Mouse (Mus musculus): Measurements from ENCODE around the gene Gng7. TPM values are rescaled to one million over a fixed set of nuclear protein-coding genes. Genes with fewer than 3 reads are reported as not detected.

Gene Gng7
- polyA plus RNA-seq, 1 experiment from 2014 or later: 8.0 TPM

DNA sequence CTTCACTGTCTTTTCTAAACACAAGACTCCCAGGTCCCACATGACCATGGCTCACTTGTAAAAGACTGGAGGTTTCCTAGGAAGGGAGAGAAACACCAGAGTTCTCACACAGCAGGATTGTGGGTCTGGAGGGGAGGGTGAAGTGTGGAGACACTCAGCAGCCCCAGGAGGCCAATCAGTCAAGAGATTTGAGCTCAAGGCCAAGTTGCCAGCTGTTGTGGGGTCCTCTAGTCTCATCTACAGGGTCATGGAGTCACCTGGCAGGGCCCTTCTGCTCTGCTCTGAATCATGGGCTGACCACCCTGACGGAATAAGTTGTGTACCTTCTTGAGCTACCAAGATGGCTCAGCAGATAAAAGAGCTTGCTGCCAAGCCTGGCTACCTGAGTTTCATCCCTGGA lies 41.0 kb downstream of the Gng7 start:
- WGBS: 86% methylated on average over 1 of the region's 1 CpGs
- Histone ChIP-seq H3K9ac (ENCODE audit: low read length) (no peak overlapping the region), H3K9me3 (ENCODE audit: control insufficient read depth, low read length) (no peaks in the 10 kb centered on the region), H3K36me3 (ENCODE audit: control insufficient read depth, insufficient read depth, low read length) (no peaks in the 10 kb centered on the region), H3K27me3 (ENCODE audit: control insufficient read depth, insufficient read depth, low read length) (no peaks in the 10 kb centered on the region), H3K27ac (ENCODE audit: low read depth, low read length) (no peak overlapping the region), H3K4me1 (replicated peaks; ENCODE audit: control insufficient read depth, insufficient read depth, low read length) (no peaks in the 10 kb centered on the region), H3K4me2 (ENCODE audit: low read depth, low read length, severe bottlenecking) (no peak overlapping the region), H3K4me3 (ENCODE audit: low read depth, low read length) (no peak overlapping the region)
- DNase-seq (ENCODE audit: low spot score) (no peak), ATAC-seq (replicated peaks; ENCODE audit: low FRiP score) (no peak)

DNA sequence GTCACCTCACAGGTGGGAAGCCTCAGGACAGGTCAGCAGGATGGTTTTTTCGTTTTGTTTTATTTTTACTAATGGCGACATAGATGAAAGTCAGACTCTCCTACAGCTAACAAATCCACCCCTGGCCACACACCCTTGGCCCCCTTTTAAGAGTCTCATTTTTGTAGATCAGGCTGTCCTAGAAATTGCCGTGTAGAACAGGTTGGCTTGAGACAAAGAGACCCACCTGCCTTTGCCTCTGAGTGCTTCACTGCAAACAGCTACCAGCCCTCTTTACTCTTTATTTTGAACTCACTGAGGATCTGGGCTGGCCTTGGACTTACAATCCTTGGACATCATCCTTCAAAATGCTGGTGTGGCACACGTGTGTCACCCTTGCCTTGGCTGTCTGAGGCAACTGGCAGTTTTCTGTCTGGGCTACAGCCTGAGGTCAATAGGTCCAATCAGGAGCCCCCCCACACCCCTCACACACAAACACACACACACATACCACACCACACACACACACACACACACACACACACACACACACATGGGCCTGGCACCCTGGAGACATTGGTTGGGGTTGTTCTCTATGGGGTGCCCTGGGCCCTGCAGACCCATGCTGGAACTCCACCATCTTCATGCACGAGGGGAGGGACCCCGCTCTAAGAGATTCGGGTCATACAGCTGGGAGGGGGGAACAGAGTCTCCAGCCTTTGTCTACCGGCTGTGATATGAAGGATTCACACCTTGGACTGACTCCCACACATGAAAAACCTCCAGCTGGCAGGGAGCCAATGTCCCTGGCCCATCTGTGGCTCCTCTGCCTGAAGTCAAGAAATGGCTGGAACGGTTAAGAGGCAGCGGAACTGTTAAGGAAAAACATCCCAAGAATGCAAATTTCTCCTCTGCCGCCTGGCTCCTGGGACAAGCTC lies 42.4 kb downstream of the Gng7 start:
- no peaks in the 10 kb centered on the region for H3K27me3 ChIP-seq (ENCODE audit: control insufficient read depth, insufficient read depth, low read length)
- no peak for DNase-seq (ENCODE audit: low spot score)
- H3K4me3 ChIP-seq (ENCODE audit: low read depth, low read length): no peak overlapping the region
- no peaks in the 10 kb centered on the region for H3K9me3 ChIP-seq (ENCODE audit: control insufficient read depth, low read length)
- H3K27ac ChIP-seq (ENCODE audit: low read depth, low read length): no peak overlapping the region
- no peaks in the 10 kb centered on the region for H3K4me1 ChIP-seq (replicated peaks; ENCODE audit: control insufficient read depth, insufficient read depth, low read length)
- WGBS: 64% methylated on average over 11 of the region's 11 CpGs
- no peak overlapping the region for H3K9ac ChIP-seq (ENCODE audit: low read length)
- no peak overlapping the region for H3K4me2 ChIP-seq (ENCODE audit: low read depth, low read length, severe bottlenecking)
- H3K36me3 ChIP-seq (ENCODE audit: control insufficient read depth, insufficient read depth, low read length): no peaks in the 10 kb centered on the region
- no peak for ATAC-seq (replicated peaks; ENCODE audit: low FRiP score)

DNA sequence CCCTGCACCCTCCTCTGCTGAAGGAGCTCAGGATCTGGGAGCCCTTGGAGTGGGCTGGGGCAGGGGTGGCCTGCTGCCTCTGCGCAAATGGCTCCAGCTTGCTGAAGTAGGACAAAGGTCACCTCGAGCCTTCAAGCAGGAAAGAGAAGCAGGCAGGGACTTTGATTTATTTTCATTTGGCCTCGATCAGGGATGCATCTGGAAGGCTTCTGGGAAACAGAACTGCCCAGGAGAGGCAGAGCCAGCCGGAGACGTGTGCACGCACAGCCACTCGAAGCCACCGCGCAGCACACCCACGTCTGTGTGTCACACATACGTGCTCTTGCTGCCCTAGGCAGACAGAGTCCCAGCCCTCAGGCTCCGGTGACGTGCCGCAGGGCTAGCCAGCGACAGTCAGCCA lies 43.2 kb downstream of the Gng7 start:
- H3K27me3 ChIP-seq (ENCODE audit: control insufficient read depth, insufficient read depth, low read length): no peaks in the 10 kb centered on the region
- 85% methylated on average over 15 of the region's 15 CpGs for WGBS
- no peak overlapping the region for H3K4me2 ChIP-seq (ENCODE audit: low read depth, low read length, severe bottlenecking)
- no peak for DNase-seq (ENCODE audit: low spot score)
- no peak overlapping the region for H3K4me3 ChIP-seq (ENCODE audit: low read depth, low read length)
- H3K9me3 ChIP-seq (ENCODE audit: control insufficient read depth, low read length): no peaks in the 10 kb centered on the region
- no peak overlapping the region for H3K9ac ChIP-seq (ENCODE audit: low read length)
- ATAC-seq (replicated peaks; ENCODE audit: low FRiP score): no peak
- H3K36me3 ChIP-seq (ENCODE audit: control insufficient read depth, insufficient read depth, low read length): no peaks in the 10 kb centered on the region
- H3K4me1 ChIP-seq (replicated peaks; ENCODE audit: control insufficient read depth, insufficient read depth, low read length): no peaks in the 10 kb centered on the region
- H3K27ac ChIP-seq (ENCODE audit: low read depth, low read length): no peak overlapping the region

DNA sequence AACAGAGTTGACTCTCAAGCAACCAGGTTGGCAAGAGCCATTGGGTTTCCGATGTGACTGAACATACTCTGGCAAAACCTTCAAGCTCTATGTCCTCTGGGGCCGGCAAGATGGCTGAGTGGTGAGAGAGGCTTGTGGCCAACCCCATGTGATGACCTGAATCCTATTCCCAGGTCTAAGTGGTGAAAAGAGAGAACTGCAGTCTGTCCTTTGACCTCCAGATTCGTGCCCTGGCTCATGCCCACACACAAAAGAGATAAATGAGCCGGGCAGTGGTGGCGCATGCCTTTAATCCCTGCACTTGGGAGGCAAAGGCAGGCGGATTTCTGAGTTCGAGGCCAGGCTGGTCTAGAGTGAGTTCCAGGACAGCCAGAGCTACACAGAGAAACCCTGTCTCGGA lies 44.6 kb downstream of the Gng7 start:
- 80% methylated on average over 8 of the region's 8 CpGs for WGBS
- H3K9me3 ChIP-seq (ENCODE audit: control insufficient read depth, low read length): no peaks in the 10 kb centered on the region

DNA sequence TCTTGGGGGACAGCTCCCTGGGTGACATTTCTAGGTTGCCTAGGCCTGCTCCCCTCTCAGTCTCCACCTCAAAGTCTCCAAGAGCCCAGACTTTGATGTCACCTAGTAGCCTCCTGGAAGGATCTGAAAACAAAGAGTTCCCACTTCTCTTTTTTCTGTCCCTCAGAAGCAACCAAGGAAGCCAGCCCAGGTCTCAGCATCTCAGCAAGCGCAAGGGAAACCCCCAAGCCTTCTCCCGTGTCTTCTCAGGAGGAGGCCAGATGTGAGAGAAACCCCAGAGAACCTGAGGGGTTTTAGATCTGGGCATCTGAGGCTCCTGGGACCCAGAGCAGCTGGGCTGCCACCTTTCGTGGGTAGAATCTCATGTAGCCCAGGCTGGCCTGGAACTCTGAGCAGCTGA lies 45.4 kb downstream of the Gng7 start:
- DNase-seq (ENCODE audit: low spot score) (no peak), ATAC-seq (replicated peaks; ENCODE audit: low FRiP score) (no peak)
- Histone ChIP-seq H3K9ac (ENCODE audit: low read length) (no peak overlapping the region), H3K4me1 (replicated peaks; ENCODE audit: control insufficient read depth, insufficient read depth, low read length) (no peaks in the 10 kb centered on the region), H3K9me3 (ENCODE audit: control insufficient read depth, low read length) (no peaks in the 10 kb centered on the region), H3K4me3 (ENCODE audit: low read depth, low read length) (no peak overlapping the region), H3K36me3 (ENCODE audit: control insufficient read depth, insufficient read depth, low read length) (no peaks in the 10 kb centered on the region), H3K27me3 (ENCODE audit: control insufficient read depth, insufficient read depth, low read length) (no peaks in the 10 kb centered on the region), H3K4me2 (ENCODE audit: low read depth, low read length, severe bottlenecking) (no peak overlapping the region), H3K27ac (ENCODE audit: low read depth, low read length) (no peak overlapping the region)
- 77% methylated on average over 3 of the region's 3 CpGs for WGBS

More for the DNA sequence above, 44.6 kb downstream of the Gng7 start:
- ATAC-seq (replicated peaks; ENCODE audit: low FRiP score): no peak
- Histone ChIP-seq H3K9ac (ENCODE audit: low read length) (no peak overlapping the region), H3K4me3 (ENCODE audit: low read depth, low read length) (no peak overlapping the region), H3K27ac (ENCODE audit: low read depth, low read length) (no peak overlapping the region), H3K36me3 (ENCODE audit: control insufficient read depth, insufficient read depth, low read length) (no peaks in the 10 kb centered on the region), H3K4me2 (ENCODE audit: low read depth, low read length, severe bottlenecking) (no peak overlapping the region), H3K4me1 (replicated peaks; ENCODE audit: control insufficient read depth, insufficient read depth, low read length) (no peaks in the 10 kb centered on the region), H3K27me3 (ENCODE audit: control insufficient read depth, insufficient read depth, low read length) (no peaks in the 10 kb centered on the region)
- no peak for DNase-seq (ENCODE audit: low spot score)

DNA sequence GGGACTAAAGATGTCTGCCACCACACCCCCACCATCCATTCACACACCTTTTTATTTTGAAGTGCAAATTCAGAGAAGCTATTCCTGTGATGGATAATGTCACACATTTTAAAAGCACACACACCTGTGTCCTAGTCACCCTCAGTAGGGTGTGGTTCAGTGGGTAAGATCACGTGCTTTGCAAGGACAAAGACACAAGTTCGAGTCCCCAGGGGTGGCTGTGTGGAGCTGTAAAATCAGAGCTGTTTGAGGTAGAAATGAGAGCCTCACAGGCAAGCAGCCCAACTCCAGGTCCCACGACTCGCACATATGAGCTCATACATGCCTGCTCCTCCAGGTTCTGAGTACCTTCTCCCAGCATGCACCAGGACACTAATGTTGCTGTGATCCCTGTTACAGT lies 46.6 kb downstream of the Gng7 start:
- Histone ChIP-seq H3K4me1 (replicated peaks; ENCODE audit: control insufficient read depth, insufficient read depth, low read length) (no peaks in the 10 kb centered on the region), H3K4me3 (ENCODE audit: low read depth, low read length) (no peak overlapping the region), H3K27ac (ENCODE audit: low read depth, low read length) (no peak overlapping the region), H3K9me3 (ENCODE audit: control insufficient read depth, low read length) (no peaks in the 10 kb centered on the region), H3K36me3 (ENCODE audit: control insufficient read depth, insufficient read depth, low read length) (no peaks in the 10 kb centered on the region), H3K27me3 (ENCODE audit: control insufficient read depth, insufficient read depth, low read length) (no peaks in the 10 kb centered on the region), H3K9ac (ENCODE audit: low read length) (no peak overlapping the region), H3K4me2 (ENCODE audit: low read depth, low read length, severe bottlenecking) (no peak overlapping the region)
- no peak for ATAC-seq (replicated peaks; ENCODE audit: low FRiP score)
- 92% methylated on average over 4 of the region's 4 CpGs for WGBS
- DNase-seq (ENCODE audit: low spot score): no peak

DNA sequence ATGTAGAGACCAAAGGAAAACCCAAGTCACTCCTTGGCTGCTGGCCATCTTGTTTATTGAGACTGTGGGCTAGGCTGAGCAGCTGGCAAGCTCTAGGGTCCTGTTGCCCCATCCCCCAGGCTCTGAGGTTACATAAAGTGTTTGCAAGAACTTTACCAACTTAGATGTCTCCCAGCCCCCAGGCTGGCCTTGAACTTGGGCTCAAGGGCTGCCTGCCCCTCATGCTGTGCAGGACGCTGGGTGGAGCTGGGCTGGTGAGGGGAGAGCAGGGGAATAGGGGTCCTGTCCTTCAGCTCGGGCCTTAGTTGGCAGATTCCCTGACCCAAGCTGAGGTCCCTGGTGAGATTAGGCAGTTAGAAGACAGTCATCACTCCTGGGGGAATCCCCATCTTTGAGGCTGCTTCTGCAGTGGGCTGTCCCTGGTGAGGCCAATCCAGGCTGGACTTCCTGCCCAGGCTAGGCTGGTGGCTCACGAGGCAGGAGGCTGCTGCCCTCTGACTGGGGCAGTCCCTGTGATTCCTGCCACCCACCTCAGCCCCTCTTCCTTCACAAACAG lies 47.6 kb downstream of the Gng7 start:
- Histone ChIP-seq H3K4me2 (ENCODE audit: low read depth, low read length, severe bottlenecking) (no peak overlapping the region), H3K4me1 (replicated peaks; ENCODE audit: control insufficient read depth, insufficient read depth, low read length) (no peaks in the 10 kb centered on the region), H3K27me3 (ENCODE audit: control insufficient read depth, insufficient read depth, low read length) (no peaks in the 10 kb centered on the region), H3K36me3 (ENCODE audit: control insufficient read depth, insufficient read depth, low read length) (no peaks in the 10 kb centered on the region), H3K4me3 (ENCODE audit: low read depth, low read length) (no peak overlapping the region), H3K9me3 (ENCODE audit: control insufficient read depth, low read length) (no peaks in the 10 kb centered on the region), H3K27ac (ENCODE audit: low read depth, low read length) (no peak overlapping the region), H3K9ac (ENCODE audit: low read length) (no peak overlapping the region)
- 74% methylated on average over 3 of the region's 3 CpGs for WGBS
- ATAC-seq (replicated peaks; ENCODE audit: low FRiP score) (no peak), DNase-seq (ENCODE audit: low spot score) (no peak)

DNA sequence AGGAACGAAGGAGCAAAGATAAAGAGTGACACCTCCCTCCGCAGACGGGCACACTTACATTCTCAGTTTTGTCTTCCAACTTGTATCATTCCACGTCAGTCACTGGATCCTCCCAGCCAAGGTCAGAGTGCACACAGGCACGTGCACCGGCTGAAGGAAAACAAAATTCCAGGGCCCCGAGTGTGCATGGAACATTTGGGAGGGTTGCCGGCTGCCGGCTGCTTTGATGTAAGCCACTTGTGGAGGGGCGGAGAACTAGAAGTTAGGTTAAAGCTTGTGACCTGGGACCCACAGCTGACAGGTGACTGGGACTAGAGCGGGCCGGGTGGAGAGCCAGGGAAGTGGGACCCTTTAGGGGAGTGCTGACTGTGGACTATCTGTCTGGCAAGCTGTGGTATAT lies 48.4 kb downstream of the Gng7 start:
- no peaks in the 10 kb centered on the region for H3K4me1 ChIP-seq (replicated peaks; ENCODE audit: control insufficient read depth, insufficient read depth, low read length)
- no peak for DNase-seq (ENCODE audit: low spot score)
- WGBS: 65% methylated on average over 12 of the region's 12 CpGs

More for the DNA sequence above, 48.4 kb downstream of the Gng7 start:
- no peak overlapping the region for H3K9ac ChIP-seq (ENCODE audit: low read length)
- H3K36me3 ChIP-seq (ENCODE audit: control insufficient read depth, insufficient read depth, low read length): no peaks in the 10 kb centered on the region
- no peaks in the 10 kb centered on the region for H3K27me3 ChIP-seq (ENCODE audit: control insufficient read depth, insufficient read depth, low read length)
- H3K4me2 ChIP-seq (ENCODE audit: low read depth, low read length, severe bottlenecking): no peak overlapping the region
- no peak overlapping the region for H3K4me3 ChIP-seq (ENCODE audit: low read depth, low read length)
- H3K9me3 ChIP-seq (ENCODE audit: control insufficient read depth, low read length): no peaks in the 10 kb centered on the region
- no peak for ATAC-seq (replicated peaks; ENCODE audit: low FRiP score)
- H3K27ac ChIP-seq (ENCODE audit: low read depth, low read length): no peak overlapping the region
